15 mouse cellular contexts compared by ENCODE assay signal in genomic region chr11:117288765-117289164, GRCm38 (mm10).
"Had no signal": no experiment of that assay in that cellular context is flagged by ENCODE, and none has a peak within 500 bp of the region (broad histone marks: within the 10 kb centered on the region; RNA-seq: fewer than 3 reads in every experiment).

No protein-coding gene starts in this region.

- H3K9ac ChIP-seq: kidney, embryonic 15.5 days; limb, embryonic 12.5 days; limb, embryonic 15.5 days; liver, embryonic 14.5 days; liver, postnatal 0 days; lung, embryonic 14.5 days had no signal

- DNase-seq: kidney, adult 8-10 months; kidney, postnatal 10 days; kidney, postnatal 36 days; layer of hippocampus, postnatal 36 days; liver, postnatal 0 days; lung, embryonic 14.5 days; lung, postnatal 14 days; midbrain, embryonic 14.5 days had no signal

- ATAC-seq: liver, postnatal 0 days had no signal

- H3K27ac ChIP-seq: kidney, embryonic 15.5 days; left cerebral cortex, adult 2 months; limb, embryonic 12.5 days; limb, embryonic 15.5 days; liver, embryonic 14.5 days had no signal

- H3K27me3 ChIP-seq: kidney, embryonic 15.5 days; limb, embryonic 12.5 days; limb, embryonic 15.5 days had no signal

- H3K4me2 ChIP-seq: kidney, embryonic 15.5 days; limb, embryonic 12.5 days; limb, embryonic 15.5 days; liver, embryonic 11.5 days; lung, embryonic 14.5 days; midbrain, embryonic 11.5 days had no signal

- H3K4me3 ChIP-seq: kidney, embryonic 15.5 days; left cerebral cortex, adult 2 months; limb, embryonic 12.5 days; limb, embryonic 15.5 days had no signal

- H3K9me3 ChIP-seq: kidney, embryonic 15.5 days; limb, embryonic 12.5 days; limb, embryonic 15.5 days had no signal
